Comparison of ENCODE assay signal across 10 mouse cellular contexts in genomic region chr7:134703704-134704103, GRCm38 (mm10). TPM values are rescaled to one million over a fixed set of nuclear protein-coding genes. Genes with fewer than 3 reads are reported as not detected.
DNase-seq lines count a peak whose midpoint lies in the region; ATAC-seq lines count a peak whose summit lies in the region.
"Had no signal": no experiment of that assay in that cellular context is flagged by ENCODE, and none has a peak within 500 bp of the region (broad histone marks: within the 10 kb centered on the region; RNA-seq: fewer than 3 reads in every experiment).

No protein-coding gene starts in this region.

- H3K4me3 ChIP-seq in forebrain, embryonic 15.5 days, result no peak overlapping the region
- H3K4me3 ChIP-seq: limb, embryonic 13.5 days had no signal

- no peak overlapping the region for H3K4me2 ChIP-seq in forebrain, embryonic 15.5 days (replicated peaks)
- H3K4me2 ChIP-seq: hindbrain, embryonic 14.5 days; limb, embryonic 13.5 days had no signal

- no peaks in the 10 kb centered on the region for H3K9me3 ChIP-seq in forebrain, embryonic 15.5 days
- H3K9me3 ChIP-seq: limb, embryonic 13.5 days had no signal

- H3K36me3 ChIP-seq in forebrain, embryonic 15.5 days, result no peaks in the 10 kb centered on the region
- H3K36me3 ChIP-seq: limb, embryonic 13.5 days had no signal

- ATAC-seq in forebrain, embryonic 15.5 days (replicated peaks), result no peak

- no peaks in the 10 kb centered on the region for H3K27me3 ChIP-seq in forebrain, embryonic 15.5 days
- H3K27me3 ChIP-seq: limb, embryonic 13.5 days had no signal

- no peak overlapping the region for H3K27ac ChIP-seq in forebrain, embryonic 15.5 days (replicated peaks)
- H3K27ac ChIP-seq: hindbrain, embryonic 14.5 days; limb, embryonic 13.5 days had no signal

- H3K4me1 ChIP-seq in forebrain, embryonic 15.5 days, result 0 out of 2 replicates have a peak, but pooled peaks cover 5% of the 10 kb centered on the region

- 69% methylated on average over 2 of the region's 2 CpGs for WGBS in forebrain, embryonic 15.5 days

- H3K9ac ChIP-seq in forebrain, embryonic 15.5 days (replicated peaks), result no peak overlapping the region
- H3K9ac ChIP-seq: hindbrain, embryonic 14.5 days; limb, embryonic 13.5 days had no signal

- DNase-seq in gastrocnemius, adult 18-20 months (ENCODE audit: low spot score), result peak; percentile 21
- no peak for DNase-seq in gastrocnemius, postnatal 10 days
- DNase-seq in right cerebral cortex, postnatal 10 days (ENCODE audit: low spot score in 2 of 2), result peak; percentile 48 to 49
- DNase-seq in right cerebral cortex, adult 2 months (ENCODE audit: low spot score in 2 of 2), result no peak
- DNase-seq in kidney, postnatal 4 days, result peak; percentile 53 to 67
- peak; percentile 40 for DNase-seq in testis, postnatal 14 days (ENCODE audit: low spot score)
- no peak for DNase-seq in thymus, postnatal 4 days

RNA-seq across cellular contexts. Expression of gene Dock1, which starts 33.2 kb away (rescaled TPM):
- 1 to 10 TPM; 5.6 to 6.0 TPM for total RNA-seq in gastrocnemius, adult 18-20 months (2021)
- total RNA-seq in gastrocnemius, postnatal 10 days (2021), result 10 to 100 TPM; 21.6 to 30.6 TPM
- 7.7 and 9.6 TPM in 2 replicates for polyA plus RNA-seq in forebrain, embryonic 15.5 days (2015; fragmentation: Nextera tagmentation; extraction: Ambion mirVana)

Comparison
In these comparisons a context has a peak if more than half of its experiments do, and no peak if none do; other contexts are left out.
1. DNase-seq: peak in gastrocnemius, adult 18-20 months (single experiment), right cerebral cortex, postnatal 10 days (2 of 2), kidney, postnatal 4 days (2 of 2) and testis, postnatal 14 days (single experiment); none in gastrocnemius, postnatal 10 days (single experiment), right cerebral cortex, adult 2 months (0 of 2) and thymus, postnatal 4 days (single experiment).